Mouse (Mus musculus) cerebellum, adult (tissue): ENCODE results near the gene 4933428G20Rik.

Experiments used
- ATAC-seq: cut with Nextera tagmentation; 2 replicates; pipeline ENCODE4 v1.9.2; 2017; ENCODE audit warnings: mild to moderate bottlenecking, moderate library complexity, mixed read lengths; ENCODE audit not compliant: insufficient number of reproducible peaks, low FRiP score, low TSS enrichment

4933428G20Rik gene

GRCm38 (mm10) chr11:97466444-97467160, 33.5 kb downstream of the 4933428G20Rik start:
- peak; percentile 76; the same call in 1 of the 2 replicates for ATAC-seq

- ATAC-seq = no peak
Measured at GRCm38 (mm10) chr11:97465957-97466356, 34.2 kb downstream of the 4933428G20Rik start.

GRCm38 (mm10) chr11:97463991-97464390, 36.1 kb downstream of the 4933428G20Rik start:
- ATAC-seq = no peak

GRCm38 (mm10) chr11:97463166-97463565, 37.0 kb downstream of the 4933428G20Rik start:
- ATAC-seq = no peak

GRCm38 (mm10) chr11:97462538-97462937, 37.6 kb downstream of the 4933428G20Rik start:
- no peak for ATAC-seq

GRCm38 (mm10) chr11:97461307-97461820, 38.8 kb downstream of the 4933428G20Rik start:
- no peak for ATAC-seq

- no peak for ATAC-seq
Measured at GRCm38 (mm10) chr11:97457120-97457519, 43.0 kb downstream of the 4933428G20Rik start.

- 0 out of 2 replicates have a peak, but pooled peaks have one; percentile 34 for ATAC-seq
Measured at GRCm38 (mm10) chr11:97451625-97452024, 48.5 kb downstream of the 4933428G20Rik start.

GRCm38 (mm10) chr11:97450305-97450922, 49.7 kb downstream of the 4933428G20Rik start:
- ATAC-seq = peak; percentile 22; the same call in 1 of the 2 replicates

GRCm38 (mm10) chr11:97449601-97450293, 50.4 kb downstream of the 4933428G20Rik start:
- peak; percentile 71 for ATAC-seq

GRCm38 (mm10) chr11:97448611-97449394, 51.3 kb downstream of the 4933428G20Rik start:
- no peak for ATAC-seq

- no peak for ATAC-seq
Measured at GRCm38 (mm10) chr11:97447979-97448378, 52.2 kb downstream of the 4933428G20Rik start.

- no peak for ATAC-seq
Measured at GRCm38 (mm10) chr11:97445999-97446511, 54.1 kb downstream of the 4933428G20Rik start.

- no peak for ATAC-seq
Measured at GRCm38 (mm10) chr11:97445596-97445995, 54.5 kb downstream of the 4933428G20Rik start.

GRCm38 (mm10) chr11:97442891-97443675, 57.1 kb downstream of the 4933428G20Rik start:
- no peak for ATAC-seq

- no peak for ATAC-seq
Measured at GRCm38 (mm10) chr11:97441658-97442125, 58.4 kb downstream of the 4933428G20Rik start.

- ATAC-seq = no peak
Measured at GRCm38 (mm10) chr11:97441036-97441657, 59.0 kb downstream of the 4933428G20Rik start.
